Mouse (Mus musculus): ENCODE measurements around the gene Asf1b. TPM values are rescaled to one million over a fixed set of nuclear protein-coding genes. Genes with fewer than 3 reads are reported as not detected.
"Not testable (repeated sequence)": the region's sequence is repeated elsewhere in the genome, so short reads cannot be mapped to it uniquely, and the experiment has no call there.

Gene Asf1b
- total RNA-seq, 2 experiments from 2014 or later: 1.3 to 2.0 TPM

DNA sequence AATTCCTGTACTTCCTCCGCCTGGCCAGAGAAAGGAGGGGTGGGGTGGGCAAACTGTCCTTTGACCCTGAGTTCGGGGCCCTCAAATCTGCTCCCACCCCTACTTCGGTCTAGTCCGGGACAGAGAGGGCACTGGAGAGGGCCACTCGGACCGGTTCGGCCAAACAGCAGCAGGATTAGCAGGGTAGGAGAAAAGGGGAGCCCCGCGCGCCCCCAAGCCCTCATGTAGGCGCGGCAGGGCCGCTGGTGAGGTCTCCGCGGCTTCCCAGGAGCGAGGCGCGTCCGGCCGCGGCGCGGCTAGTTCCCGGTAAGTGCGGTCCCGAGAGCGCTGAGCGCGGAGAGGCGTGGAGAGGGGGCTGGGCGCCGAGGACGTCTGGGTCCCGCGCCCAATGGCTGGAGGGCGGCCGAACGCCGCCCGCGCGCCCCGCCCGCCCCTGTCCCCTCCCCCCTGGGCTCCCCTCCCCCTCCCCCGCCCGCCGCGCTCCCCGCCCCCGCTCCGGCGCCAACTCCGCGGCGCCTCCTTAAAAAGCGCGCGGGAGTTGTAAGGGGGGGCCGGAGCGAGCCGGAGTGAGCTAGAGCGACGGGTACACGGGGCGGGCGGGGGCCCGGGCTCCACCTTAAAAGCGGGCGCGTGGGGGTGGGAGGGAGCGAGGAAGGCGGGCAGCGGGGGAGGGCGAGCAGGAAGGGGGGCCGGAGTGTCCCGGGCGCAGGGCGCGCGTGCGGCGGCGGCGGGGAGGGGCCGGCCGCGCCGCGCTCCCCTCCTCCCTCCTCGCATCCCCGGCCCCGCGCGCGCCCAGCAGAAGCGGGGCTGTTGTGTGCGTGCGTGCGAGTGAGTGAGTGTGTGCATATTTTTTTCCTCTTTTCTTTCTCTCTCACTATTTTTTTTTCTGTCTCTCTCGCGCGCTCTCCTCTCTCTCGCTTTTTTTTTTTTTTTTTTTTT lies 41.5 kb downstream of the Asf1b start:
- peak; percentile 90 to 95 for DNase-seq

DNA sequence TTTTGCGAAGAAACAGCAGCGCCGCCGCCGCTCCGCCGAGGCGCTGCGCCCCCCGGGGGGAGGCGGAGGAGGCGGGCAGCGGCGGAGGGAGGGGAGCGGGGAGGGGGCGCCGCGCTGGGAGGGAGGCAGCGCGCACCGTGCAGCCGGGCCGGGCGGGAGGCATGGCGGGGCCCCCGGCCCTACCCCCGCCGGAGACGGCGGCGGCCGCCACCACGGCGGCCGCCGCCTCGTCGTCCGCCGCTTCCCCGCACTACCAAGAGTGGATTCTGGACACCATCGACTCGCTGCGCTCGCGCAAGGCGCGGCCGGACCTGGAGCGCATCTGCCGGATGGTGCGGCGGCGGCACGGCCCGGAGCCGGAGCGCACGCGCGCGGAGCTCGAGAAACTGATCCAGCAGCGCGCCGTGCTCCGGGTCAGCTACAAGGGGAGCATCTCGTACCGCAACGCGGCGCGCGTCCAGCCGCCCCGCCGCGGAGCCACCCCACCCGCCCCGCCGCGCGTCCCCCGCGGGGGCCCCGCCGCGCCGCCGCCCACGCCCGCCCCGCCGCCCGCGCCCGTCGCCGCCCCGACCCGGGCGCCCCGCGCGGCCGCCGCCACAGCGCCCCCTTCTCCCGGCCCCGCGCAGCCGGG lies 42.3 kb downstream of the Asf1b start, which contains the start of gene Samd1:
Gene Samd1 (plus strand): TSS at position 162 of the 631 bp plus-strand sequence.
- peak; percentile 54 to 64 for DNase-seq

DNA sequence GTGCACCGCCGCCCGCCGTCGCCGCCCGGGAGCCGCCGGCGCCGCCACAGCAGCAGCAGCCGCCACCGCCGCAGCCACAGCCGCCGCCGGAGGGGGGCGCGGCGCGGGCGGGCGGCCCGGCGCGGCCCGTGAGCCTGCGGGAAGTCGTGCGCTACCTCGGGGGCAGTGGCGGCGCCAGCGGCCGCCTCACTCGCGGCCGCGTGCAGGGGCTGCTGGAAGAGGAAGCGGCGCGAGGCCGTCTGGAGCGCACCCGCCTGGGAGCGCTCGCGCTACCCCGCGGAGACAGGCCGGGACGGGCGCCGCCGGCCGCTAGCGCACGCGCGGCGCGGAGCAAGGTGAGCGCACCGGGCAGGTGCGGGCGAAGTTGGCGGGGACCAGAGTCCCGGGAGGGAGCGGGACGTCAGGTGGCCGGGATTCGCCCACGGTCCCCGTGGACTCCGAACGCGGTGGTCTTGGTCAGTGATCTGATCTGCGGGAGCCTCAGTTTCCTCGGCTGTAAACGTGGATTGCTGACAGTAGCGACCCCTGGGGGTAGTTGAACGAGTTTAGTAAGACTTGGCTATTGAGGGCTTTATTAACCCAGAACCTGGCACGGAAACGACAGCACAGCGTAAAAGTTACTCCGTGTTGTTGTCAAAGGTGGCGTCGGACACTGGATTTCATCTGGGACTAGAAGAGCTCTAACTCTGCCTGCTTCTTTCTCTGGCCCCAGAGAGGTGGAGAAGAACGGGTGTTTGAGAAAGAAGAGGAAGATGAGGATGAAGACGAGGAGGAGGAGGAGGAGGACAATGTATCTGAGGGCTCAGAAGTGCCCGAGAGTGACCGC lies 43.1 kb downstream of the Asf1b start:
- DNase-seq: peak; percentile 64 to 67

DNA sequence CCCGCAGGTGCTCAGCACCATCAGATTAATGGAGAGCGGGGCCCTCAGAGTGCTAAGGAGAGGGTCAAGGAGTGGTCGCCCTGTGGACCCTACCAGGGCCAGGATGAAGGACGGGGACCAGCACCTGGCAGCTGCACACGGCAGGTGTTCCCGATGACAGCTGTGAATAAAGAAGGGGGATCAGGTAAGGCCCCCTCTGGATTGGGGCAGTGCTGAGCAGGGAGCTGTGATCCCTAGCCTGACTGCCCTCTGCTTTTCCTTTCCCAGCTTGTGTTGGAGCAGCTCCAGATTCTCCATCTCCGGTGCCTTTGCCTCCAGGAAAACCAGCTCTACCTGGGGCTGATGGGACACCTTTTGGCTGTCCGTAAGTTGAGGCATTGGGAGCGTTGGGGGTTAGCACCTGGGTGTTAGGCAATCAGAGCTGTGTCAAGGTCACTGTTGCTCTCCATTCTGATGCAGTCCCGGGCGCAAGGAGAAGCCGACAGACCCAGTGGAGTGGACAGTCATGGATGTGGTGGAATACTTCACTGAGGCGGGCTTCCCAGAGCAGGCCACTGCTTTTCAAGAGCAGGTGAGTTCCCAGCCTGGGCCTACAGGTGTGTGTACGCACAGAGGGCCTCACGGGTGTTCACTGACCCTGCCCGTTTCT lies 43.9 kb downstream of the Asf1b start:
- DNase-seq: no peak

DNA sequence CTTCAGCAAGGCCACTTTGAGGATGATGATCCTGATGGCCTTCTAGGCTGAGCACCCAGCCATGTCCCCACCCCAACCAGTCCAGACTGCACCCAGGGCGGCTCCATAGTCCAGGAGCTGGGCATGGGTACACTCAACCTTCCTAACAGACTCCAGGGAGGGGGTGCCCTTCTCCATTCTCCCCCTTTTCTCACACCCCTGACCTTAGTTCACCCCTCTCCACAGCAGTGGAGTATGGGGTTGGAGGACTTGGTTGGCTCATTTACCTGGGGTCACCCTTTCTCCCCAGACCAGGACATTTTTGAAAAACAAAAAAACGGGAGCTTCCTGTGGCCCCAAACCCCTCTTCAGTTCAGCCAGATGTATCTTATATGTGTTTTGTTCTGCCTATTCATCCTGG lies 44.5 kb downstream of the Asf1b start:
- no peak for DNase-seq

DNA sequence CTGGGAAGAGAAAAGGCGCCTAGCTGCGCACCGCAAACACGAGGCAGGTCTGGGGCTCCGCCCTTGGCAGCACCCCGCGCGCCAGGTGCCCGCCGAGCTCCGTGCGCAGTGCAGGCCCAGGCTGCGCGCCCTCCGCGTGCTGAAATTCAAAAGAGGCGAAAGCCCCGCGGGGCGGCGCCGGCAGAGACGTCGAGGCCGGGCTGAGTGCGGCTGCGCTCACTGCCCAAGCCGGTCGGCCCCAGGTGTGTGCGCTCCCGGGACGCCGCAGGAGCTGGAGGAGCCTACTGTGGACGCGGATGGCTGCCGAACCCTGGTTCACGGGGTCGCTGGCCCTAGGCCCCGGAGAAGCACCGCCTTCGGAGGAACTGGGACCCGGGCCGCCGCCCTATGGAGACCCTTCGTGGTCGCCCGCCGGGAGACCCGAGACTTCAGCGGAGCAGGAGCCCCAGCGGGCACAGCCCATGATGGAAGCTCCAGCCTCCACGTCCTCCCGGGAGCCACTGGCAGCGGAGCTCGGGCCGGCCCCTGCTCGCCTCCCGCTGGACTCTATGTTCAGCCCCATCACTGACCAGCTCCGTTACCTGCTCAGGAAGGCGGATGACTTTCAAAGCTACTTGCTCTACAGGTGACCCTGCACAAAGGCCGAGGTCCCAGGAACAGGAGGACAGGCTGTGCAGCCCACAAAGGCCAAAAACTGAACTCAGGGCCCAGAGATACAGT lies 46.1 kb downstream of the Asf1b start, which contains the start of gene 1700067K01Rik:
Gene 1700067K01Rik (plus strand): TSS at position 222 of the 720 bp plus-strand sequence.
- DNase-seq: no peak

DNA sequence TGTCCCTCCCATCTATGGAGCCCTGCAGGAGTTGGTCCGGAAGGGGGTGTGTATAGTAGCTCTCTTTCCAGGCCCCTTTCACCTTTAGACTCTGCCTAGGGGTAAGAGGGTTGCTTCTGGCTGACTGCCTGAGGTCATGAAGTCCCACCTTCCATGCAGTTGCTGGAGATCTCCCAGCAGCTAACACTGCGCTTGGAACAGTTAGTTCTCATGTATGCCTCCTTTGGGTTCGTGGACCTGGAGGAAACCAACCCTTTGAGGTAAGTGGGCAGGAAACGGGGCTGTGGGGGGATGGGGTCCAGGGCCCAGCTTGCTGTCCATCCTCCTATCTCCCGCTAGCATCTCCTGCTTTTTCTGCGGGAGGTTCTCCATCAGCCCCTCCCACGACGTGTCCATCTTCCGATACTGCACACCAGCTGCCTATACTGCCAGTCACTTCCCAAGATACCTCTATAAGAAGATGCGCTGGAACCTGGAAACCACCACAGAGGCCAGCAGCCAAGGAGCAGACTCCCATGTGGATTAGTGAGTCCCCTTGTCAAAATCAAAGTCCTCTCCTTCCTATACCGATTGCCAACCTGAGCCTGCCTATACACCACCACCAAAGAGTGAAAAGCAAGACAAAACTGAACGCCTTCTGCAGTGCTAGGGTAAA lies 47.8 kb downstream of the Asf1b start:
- no peak for DNase-seq

DNA sequence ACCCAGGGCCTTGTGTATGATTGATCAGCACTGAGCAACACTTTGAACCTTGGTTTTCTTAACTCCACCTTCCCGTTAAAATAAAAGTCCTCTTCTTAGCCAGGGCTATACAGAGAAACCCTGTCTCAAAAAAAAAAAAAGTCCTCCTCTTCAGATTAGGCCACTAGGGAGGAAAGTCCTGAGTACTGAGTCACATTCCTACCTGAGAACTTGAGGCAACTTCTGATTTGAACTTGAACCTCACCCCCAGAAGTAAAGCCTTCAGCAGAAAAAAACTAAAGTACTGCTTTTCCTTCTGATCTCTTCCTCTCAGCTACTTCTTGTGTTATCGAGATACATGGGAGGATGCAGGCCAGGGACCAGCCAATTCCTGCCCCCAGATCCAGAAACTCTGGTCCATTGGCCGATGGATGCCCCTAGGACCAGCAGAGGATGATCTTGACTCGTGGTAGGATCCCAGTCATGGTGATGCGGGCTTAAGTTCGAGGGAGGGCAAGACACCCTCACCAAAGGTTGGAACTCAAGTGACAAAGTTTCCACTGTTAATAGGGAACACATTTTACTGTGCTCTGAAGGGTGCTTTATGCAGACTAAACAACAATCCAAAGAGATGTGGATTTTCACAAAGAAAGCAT lies 48.4 kb downstream of the Asf1b start:
- DNase-seq: no peak

DNA sequence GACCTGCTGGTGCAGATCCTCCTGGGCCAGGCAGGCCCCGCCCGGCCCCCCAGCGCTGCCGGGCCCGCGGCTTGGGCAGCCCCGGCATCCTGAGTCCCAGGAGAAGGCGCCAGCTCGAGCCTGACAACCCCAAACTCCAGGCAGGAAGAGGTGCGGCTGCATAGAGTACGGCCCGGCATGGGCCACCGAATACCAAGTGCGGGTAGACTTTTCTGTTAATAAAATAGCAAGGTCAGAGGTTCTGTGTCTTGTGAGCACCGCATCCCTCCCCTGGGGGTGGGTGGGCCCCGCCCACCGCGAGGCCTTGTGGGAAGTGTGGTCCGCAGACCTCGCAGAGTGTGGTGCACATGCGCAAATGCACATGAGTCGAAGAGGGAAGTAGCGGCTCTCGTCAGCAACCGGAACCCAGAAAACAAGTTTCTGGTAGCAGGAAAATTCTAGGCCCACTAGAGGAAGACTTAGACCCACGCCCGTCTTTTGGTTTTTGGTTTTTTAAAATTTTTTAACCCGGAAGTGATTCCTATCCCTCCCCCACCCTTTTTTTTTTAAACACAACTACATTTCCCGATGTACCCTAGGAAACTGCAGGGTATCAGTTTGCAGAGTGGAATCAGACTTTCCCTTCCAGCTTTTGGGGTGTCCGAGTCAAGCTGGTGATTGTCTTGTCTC lies 49.4 kb downstream of the Asf1b start:
- peak; percentile 96 to 97 for DNase-seq

DNA sequence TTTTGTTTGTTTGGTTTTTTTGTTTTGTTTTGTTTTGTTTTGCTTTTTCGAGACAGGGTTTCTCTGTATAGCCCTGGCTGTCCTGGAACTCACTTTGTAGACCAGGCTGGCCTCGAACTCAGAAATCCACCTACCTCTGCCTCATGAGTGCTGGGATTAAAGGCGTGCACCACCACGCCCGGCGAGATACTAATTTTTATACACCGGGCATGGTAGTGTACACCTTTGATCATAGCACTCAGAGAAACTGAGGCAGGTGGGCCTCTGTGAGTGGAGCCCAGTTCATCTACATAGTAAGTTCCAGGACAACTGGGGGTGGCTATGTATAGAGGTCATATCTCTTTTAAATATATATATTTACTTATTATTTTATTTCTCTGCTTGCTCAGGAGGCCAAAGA lies 50.2 kb downstream of the Asf1b start:
- DNase-seq: not testable (repeated sequence)

DNA sequence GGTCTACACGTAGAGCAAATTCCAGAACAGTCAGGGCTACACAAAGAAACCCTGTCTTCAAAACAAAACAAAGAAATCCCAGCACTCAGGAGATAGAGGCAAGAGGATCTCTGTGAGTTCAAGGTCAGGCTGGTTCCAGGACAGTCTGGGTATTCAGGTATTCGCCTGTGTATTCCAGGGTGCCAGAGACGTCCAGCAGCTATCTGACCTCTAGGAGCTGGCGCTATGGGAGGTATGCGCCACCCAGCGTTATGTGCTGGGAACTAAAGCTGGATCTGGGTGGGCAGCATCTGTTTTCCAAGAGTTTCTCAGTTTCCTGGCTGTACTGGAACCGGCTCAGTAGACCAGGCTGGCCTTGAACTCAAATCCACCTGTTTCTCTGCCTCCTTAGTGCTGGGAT lies 53.1 kb downstream of the Asf1b start:
- no peak for DNase-seq

DNA sequence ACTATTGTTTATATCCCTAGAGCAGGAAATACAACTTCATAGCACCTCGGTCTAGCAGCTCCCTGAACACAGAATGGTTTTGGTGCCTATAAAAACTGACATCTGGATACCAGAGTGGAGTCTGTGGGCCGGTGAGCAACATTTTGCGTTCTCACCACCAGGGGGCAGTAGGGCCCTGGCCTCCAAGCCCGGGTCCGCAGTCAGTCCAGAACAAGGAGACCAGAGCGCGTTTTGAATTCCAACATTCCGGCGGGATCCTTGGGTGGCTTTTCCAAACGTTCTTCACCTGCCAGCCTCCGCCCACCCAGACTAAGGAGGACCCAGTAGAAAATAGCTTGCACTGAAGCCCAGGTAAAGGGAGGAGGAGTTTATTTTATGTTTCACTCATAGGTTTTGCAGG lies 54.6 kb downstream of the Asf1b start:
- peak; percentile 88 to 91 for DNase-seq

DNA sequence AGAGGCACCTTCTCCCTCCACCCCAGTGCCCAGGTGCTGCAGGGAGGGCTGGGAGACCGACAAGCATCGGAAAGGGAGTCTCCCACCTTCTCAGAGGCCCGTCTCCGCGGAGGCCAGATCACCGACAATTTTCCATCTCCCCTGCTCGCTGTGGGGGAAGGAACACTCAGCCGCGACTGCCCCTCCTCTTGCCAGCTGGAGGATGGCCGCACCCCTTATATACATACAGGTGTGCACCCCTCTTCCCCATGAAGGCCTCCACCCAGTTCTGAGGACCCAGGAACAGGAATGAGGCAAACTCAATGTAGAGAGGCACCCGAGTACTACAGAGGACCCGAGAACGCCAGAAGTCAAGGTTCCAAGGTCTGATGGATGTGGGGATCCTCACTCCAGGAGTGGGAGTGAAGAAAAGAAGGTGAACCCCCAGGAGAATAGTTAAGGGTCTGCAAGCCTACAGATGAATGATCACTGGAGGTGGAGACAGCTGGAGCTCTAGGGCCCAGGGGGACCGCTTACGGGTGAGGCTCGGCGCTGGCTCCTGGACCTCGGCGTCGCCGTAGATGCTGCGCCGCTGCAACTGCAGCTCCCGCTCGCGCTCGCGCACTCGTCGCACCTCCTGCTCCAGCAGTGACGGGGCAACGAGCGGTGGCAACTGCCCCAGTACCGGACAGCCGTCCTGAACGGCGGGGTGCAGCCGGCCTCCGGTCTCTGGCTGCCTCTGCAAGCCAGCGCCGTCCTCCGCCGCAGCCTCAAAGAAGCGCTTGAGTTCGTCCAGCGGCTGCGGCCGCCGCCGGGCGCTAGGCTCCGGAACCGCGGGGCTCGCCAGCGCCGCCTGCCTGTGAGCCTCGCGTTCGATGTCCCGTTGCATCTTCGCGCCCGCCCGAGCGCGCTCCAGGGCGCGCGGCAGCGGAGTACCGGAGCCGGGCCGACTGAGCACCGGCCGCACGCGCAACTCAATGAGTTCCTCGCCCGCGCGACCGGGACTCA lies 55.6 kb downstream of the Asf1b start:
- peak; percentile 83 to 87 for DNase-seq

DNA sequence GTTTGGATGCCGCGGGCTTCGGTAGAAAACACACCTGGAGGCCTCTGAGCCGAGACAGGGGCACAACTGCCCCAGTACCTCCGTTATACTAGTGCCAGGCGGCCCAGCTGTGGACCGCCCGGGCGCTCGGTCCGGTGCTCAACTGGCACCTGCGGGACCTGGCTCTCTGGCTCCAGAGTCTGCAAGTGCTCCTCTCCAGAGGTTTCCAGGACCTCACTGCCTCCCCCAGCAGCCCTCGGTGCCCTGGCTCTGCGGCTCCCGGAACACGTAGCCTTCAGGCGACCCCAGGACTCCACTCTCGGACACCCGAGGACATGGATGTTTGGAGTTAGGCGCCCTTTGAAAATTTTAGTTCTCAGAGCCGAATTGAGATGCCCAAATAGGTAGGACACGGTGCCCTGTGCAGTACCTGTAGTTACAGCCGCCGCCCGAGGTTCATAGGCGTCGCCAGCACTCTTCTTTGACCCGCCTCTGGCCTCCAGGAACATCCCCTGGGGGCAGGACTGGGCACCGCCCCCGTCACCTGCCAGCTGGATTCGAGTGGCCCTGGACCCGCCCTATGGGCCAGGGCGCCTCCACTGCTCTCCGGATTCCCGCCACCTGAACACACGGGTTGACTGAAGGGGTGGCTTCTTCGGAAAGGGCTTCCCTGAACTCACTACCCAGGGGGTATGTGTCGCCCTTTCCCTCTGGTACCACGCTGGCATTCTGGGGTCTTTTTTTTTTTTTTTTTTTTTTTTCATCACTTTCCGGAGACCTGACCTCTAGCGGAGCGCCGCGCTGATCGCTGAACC lies 56.6 kb downstream of the Asf1b start, which contains the start of gene 2210011C24Rik:
Gene 2210011C24Rik (minus strand): TSS at position 467 of the 794 bp plus-strand sequence.
- DNase-seq: peak in 1 of 2 experiments; percentile 38

DNA sequence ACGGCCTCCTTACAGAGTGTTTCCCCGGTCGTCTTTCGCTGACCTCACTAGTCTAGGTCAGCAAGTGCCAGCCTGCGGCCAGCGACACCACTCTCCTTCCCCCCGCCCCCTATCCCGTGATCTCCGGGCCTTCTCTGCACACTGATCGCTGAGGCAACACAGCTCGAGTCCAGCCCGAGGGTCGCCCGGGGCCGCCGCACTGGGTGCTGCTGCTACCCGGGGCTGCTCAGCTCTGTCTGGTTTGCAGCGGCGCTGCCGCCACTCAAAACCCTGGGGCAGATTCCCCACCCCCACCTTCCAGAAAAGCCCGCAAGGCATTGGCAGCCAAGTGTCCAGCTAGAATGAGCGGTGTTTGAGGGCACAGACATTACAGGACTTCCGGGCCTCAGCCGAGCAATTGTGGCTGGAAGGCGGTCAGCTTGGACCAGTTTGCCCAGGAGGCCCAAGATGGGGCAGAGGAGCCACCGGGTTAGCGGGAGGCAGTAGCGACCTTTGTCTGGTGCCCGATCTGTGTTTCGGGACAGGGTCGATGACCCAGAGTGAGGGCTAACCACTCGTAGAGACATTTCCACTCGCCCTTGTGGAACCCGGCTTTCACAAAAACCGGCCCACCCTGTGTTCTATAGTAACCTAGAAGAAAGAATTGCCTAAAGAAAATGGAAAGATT lies 57.3 kb downstream of the Asf1b start:
- peak; percentile 32 to 37 for DNase-seq

DNA sequence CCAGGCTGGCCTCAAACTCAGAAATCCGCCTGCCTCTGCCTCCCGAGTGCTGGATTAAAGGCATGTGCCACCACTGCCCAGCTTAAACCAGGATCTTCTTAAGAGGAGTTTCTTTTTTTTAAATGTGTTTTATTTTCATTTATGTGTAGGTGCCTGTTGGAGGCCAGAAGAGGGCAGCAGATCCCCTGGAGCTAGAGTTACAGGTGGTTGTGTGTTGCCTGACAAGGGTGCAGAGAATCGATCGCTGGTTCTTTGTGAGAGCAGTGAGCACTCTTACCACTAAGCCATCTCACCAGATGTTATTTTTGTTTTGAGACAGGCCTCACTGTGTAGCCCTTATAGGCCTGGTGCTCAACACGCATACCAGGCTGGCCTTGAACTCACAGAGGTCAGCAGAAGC lies 60.5 kb downstream of the Asf1b start:
- no peak for DNase-seq

DNA sequence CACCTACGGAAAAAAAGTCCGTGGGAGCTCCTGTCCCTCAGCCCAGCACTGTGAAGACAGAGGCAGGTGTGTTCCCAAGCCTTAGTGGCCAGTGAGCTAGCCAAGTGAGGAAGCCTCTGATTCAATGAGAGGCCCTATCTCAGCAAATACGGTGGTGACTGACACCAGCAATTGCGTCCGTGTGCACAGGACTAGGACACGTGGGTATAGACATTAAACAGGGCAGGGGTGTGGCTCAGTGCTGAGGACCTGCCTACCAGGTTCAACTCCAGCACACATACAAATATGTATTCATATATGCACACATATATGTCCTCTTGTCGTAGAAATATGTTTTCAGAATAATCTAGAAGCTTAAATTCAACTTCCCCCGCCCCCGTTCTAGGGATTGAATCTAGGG lies 64.4 kb downstream of the Asf1b start:
- DNase-seq: no peak
